Mouse (Mus musculus) midbrain, embryonic 16.5 days (tissue): Measurements from ENCODE around the gene Olfr984. TPM values are rescaled to one million over a fixed set of nuclear protein-coding genes. Genes with fewer than 3 reads are reported as not detected.

Experiments
- ATAC-seq: fragments of 200-750 bp; cut with Nextera tagmentation; 2 replicates; pipeline ENCODE4 v1.8.0; 2017; ENCODE audit warnings: moderate TSS enrichment
- H3K27ac ChIP-seq: fragments of 300-500 bp; sonication (generic); 2 replicates; pipeline ENCODE4 v1.5.1; 2014; ENCODE audit warnings: mild to moderate bottlenecking, low read length, mixed read lengths
- H3K27me3 ChIP-seq: fragments of 300-500 bp; sonication (generic); 2 replicates; pipeline ENCODE4 v1.6.1; 2014; ENCODE audit warnings: low read depth, low read length, mixed read lengths; ENCODE audit not compliant: control insufficient read depth, insufficient read depth
- H3K36me3 ChIP-seq: fragments of 300-500 bp; sonication (generic); 2 replicates; pipeline ENCODE4 v1.6.1; 2014; ENCODE audit warnings: mild to moderate bottlenecking, low read length, moderate library complexity, mixed read lengths; ENCODE audit not compliant: control insufficient read depth, insufficient read depth
- H3K4me1 ChIP-seq: fragments of 300-500 bp; sonication (generic); 2 replicates; pipeline ENCODE4 v1.6.1; 2014; ENCODE audit warnings: mild to moderate bottlenecking, low read length, mixed read lengths; ENCODE audit not compliant: control insufficient read depth, insufficient read depth
- H3K4me2 ChIP-seq: fragments of 300-500 bp; sonication (generic); 2 replicates; pipeline ENCODE4 v1.6.1; 2014; ENCODE audit warnings: mild to moderate bottlenecking, low read length, mixed read lengths
- H3K4me3 ChIP-seq: fragments of 300-500 bp; sonication (generic); 2 replicates; pipeline ENCODE4 v1.5.1; 2014; ENCODE audit warnings: low read depth, mild to moderate bottlenecking, low read length, moderate library complexity, mixed read lengths
- H3K9ac ChIP-seq: fragments of 300-500 bp; sonication (generic); 2 replicates; pipeline ENCODE4 v1.6.1; 2014; ENCODE audit warnings: low read depth, low read length, mixed read lengths
- H3K9me3 ChIP-seq: fragments of 300-500 bp; sonication (generic); replicated peaks from 2 replicates; pipeline ENCODE4 v1.6.1; 2014; ENCODE audit warnings: mild to moderate bottlenecking, low read length, mixed read lengths; ENCODE audit not compliant: control insufficient read depth, poor library complexity, severe bottlenecking
- WGBS: fragments of 180-500 bp; shearing (Covaris S2); extraction: QIAGEN DNeasy Blood & Tissue Kit; methylation state at CpG from one replicate; pipeline ENCODE4 v1.1.7; 2014; 5-methylcytosine and 5-hydroxymethylcytosine counted together
- polyA plus RNA-seq: library from polyadenylated mRNA; unstranded; fragments of >200 nt; fragmentation: Nextera tagmentation; extraction: Ambion mirVana; gene quantifications from 2 replicates; pipeline ENCODE4 v1.2.1, GENCODE M21; 2015

Olfr984 gene
- not detected in 2 replicates for polyA plus RNA-seq

DNA sequence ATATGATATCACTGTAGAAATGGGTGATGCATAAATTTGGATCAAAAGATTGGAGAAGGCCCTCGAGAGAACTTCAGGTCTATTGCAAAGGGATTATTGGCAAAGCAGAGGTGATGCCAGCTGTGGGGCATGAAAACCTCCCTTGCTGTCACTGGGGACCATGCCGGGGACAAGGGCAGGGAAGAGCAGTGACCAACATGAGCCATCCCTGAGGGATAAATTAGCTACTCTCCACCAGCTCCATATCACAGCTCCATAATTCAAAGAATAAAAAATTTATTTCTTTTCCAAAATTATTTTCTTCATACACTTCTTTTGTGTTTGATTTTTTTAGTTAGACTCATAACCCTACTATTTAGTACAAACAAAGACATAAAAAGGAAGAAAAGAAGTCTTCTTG, at the start of gene Olfr984:
Gene Olfr984 (minus strand): TSS at position 101 of the 400 bp plus-strand sequence.
- Histone ChIP-seq H3K4me2 (no peak within 1 kb of the TSS), H3K9ac (no peak within 1 kb of the TSS), H3K27me3 (no peaks in the 10 kb centered on the region), H3K4me3 (no peak within 1 kb of the TSS), H3K36me3 (no peaks in the 10 kb centered on the region), H3K4me1 (no peaks in the 10 kb centered on the region), H3K9me3 (no peaks in the 10 kb centered on the region), H3K27ac (no peak within 1 kb of the TSS)
- no peak for ATAC-seq
- 89% methylated on average over 2 of the region's 2 CpGs for WGBS

DNA sequence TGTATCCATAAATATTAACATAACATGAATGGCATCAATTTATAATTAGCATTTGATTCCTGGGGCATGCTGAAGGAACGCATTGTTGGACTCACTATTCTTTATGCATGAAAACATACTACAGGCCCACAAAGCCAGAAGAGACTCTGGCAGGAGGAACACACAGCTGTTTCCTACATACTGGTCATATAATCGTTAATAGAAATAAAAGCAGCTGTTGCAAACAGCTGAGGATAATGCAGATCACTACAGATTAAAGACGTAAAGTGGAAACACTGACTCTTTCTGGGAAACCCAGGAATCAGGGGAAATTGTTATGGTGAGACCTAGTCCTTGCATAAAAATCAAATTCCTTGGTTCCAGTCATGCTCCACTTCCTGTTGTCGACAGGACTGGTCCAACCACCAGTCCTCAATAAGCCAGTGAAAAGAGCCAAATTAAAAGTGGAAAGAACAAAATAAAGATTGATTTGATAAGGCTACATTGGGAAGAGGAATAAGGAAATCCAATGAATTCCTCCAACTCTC, 41.2 kb upstream of the Olfr984 start:
- H3K4me2 ChIP-seq: no peak overlapping the region
- H3K27me3 ChIP-seq: no peaks in the 10 kb centered on the region
- no peaks in the 10 kb centered on the region for H3K4me1 ChIP-seq
- no peak overlapping the region for H3K27ac ChIP-seq
- H3K36me3 ChIP-seq: no peaks in the 10 kb centered on the region
- ATAC-seq: no peak
- 73% methylated on average over 4 of the region's 4 CpGs for WGBS
- no peaks in the 10 kb centered on the region for H3K9me3 ChIP-seq
- no peak overlapping the region for H3K4me3 ChIP-seq
- no peak overlapping the region for H3K9ac ChIP-seq

DNA sequence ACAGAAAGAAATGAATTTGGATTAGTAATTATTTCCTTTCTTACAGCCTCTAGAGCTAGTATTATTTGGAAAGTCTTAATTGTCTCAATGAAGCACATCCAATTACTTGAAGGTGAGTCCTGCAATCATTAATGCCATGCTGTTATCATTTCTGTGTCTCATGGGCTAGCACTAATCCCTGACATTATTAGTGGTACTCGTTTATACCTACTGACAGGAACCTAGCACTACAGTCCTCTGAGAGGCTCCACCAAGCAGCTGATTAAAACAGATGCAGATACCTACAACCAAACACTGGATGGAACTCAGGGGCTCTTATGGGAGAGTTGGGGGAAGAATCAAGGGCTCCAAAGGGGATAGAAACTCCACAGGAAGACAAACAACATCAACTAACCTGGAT, 27.5 kb upstream of the Olfr984 start:
- no peak overlapping the region for H3K9ac ChIP-seq
- no peak overlapping the region for H3K27ac ChIP-seq
- WGBS: 45% methylated on average over 1 of the region's 1 CpGs
- no peak for ATAC-seq
- H3K9me3 ChIP-seq: no peaks in the 10 kb centered on the region
- H3K36me3 ChIP-seq: no peaks in the 10 kb centered on the region
- H3K4me3 ChIP-seq: no peak overlapping the region
- H3K27me3 ChIP-seq: no peaks in the 10 kb centered on the region
- H3K4me1 ChIP-seq: no peaks in the 10 kb centered on the region
- no peak overlapping the region for H3K4me2 ChIP-seq

DNA sequence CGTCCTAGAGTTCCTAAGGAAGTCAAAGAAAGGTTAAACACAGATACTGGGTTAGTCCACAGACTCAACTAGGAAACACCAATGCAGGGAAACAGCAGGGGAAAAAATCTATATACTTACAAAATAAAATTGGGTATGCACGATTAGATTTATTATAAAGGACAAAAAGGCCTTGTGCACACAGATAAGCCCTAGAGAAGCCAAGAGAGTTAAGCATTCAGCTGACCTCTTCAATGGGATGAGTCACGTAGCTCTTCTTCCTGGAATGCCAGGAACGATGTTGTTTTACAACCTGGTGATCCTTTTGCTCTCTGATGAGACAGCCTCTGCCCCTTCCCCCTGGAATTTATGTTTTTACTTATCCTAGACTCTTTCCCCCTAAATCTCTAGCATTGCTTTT, 25.5 kb upstream of the Olfr984 start:
- Histone ChIP-seq H3K4me3 (no peak overlapping the region), H3K36me3 (no peaks in the 10 kb centered on the region), H3K27ac (no peak overlapping the region), H3K4me2 (no peak overlapping the region), H3K9me3 (no peaks in the 10 kb centered on the region), H3K9ac (no peak overlapping the region), H3K4me1 (no peaks in the 10 kb centered on the region), H3K27me3 (no peaks in the 10 kb centered on the region)
- ATAC-seq: no peak
- 78% methylated on average over 4 of the region's 4 CpGs for WGBS

DNA sequence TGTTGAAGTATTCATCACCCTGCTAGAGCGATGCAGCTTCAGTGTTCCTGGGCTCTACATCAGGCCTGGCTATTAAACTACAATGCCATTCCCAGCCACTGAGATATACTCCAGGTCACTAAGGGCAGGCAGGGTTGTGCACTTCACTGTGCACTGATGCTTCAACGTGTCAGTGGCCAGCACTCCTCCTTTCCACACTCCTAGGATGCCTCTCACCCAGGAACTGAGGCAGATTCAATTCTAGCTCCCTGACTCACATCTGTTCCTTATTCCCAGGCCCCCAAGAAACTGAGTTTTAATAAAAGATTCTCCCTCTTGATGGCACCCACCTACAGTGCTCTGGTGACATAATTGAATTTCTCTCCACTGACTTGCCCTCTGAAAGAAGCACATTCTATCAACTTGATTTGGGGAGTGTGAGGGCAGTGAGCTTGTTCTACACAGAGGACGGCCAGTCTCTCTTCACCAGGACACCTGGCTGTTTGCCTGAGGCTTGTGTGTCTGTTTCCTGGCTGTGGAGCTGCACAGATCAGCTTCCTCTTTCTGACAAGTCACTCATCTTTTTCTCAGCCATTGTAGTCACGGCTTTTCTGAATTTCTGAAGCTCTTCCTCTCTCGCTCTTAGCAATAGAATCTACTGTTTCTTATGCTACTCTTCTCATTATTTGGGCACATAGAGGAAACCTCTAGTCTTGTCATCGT, 23.1 kb upstream of the Olfr984 start:
- no peak for ATAC-seq
- no peaks in the 10 kb centered on the region for H3K9me3 ChIP-seq
- no peak overlapping the region for H3K27ac ChIP-seq
- no peaks in the 10 kb centered on the region for H3K4me1 ChIP-seq
- H3K36me3 ChIP-seq: no peaks in the 10 kb centered on the region
- H3K27me3 ChIP-seq: no peaks in the 10 kb centered on the region
- no peak overlapping the region for H3K9ac ChIP-seq
- no peak overlapping the region for H3K4me2 ChIP-seq
- 88% methylated on average over 6 of the region's 6 CpGs for WGBS
- no peak overlapping the region for H3K4me3 ChIP-seq

DNA sequence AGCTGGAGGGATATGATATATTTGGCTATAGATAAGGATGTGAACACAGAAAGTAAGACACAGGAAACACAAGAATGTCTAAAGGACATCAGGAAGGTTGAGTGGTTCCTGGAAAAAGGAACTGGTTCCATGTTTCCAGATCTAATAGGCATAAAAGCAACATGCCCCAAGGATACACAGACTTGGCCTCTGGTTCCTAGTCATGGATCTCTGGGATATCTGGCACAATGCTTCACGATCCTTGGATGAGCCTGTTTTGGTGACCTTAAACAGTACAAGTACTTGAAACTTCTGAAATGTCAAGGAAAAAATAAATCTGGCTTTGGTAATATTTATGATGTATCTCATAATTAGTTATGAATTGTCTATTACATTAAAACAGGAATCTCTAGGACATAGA, 16.6 kb upstream of the Olfr984 start:
- 97% methylated on average over 1 of the region's 1 CpGs for WGBS
- no peaks in the 10 kb centered on the region for H3K36me3 ChIP-seq
- ATAC-seq: no peak

DNA sequence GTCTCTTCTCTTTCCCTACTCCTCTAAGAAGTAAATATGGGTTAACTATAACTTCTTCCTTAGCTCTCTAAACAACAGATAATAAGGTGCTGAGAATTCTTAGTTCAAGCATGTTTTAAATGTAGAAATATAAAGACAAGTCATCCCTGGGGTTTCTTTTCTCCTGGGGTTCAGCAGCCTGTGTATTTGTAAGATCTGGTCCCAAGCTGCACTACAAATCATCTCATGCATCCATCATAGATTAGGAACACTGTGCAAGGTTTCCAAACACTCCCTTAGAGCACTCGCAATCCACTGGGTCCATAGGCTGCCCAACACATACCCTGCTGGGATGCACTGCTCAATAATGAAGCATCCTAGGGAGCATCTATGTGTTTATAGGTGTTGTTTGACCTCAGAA, 16.1 kb upstream of the Olfr984 start, which contains the start of gene Olfr985:
Gene Olfr985 (minus strand): TSS at position 101 of the 400 bp plus-strand sequence.
- Histone ChIP-seq H3K9ac (no peak within 1 kb of the TSS), H3K36me3 (no peaks in the 10 kb centered on the region), H3K27me3 (no peaks in the 10 kb centered on the region), H3K9me3 (no peaks in the 10 kb centered on the region), H3K4me3 (no peak within 1 kb of the TSS), H3K4me1 (no peaks in the 10 kb centered on the region), H3K4me2 (no peak within 1 kb of the TSS), H3K27ac (no peak within 1 kb of the TSS)
- WGBS: 97% methylated on average over 1 of the region's 1 CpGs
- ATAC-seq: no peak

More for the DNA sequence above, 16.6 kb upstream of the Olfr984 start:
- Histone ChIP-seq H3K4me1 (no peaks in the 10 kb centered on the region), H3K9ac (no peak overlapping the region), H3K4me2 (no peak overlapping the region), H3K27me3 (no peaks in the 10 kb centered on the region), H3K4me3 (no peak overlapping the region), H3K9me3 (no peaks in the 10 kb centered on the region), H3K27ac (no peak overlapping the region)

DNA sequence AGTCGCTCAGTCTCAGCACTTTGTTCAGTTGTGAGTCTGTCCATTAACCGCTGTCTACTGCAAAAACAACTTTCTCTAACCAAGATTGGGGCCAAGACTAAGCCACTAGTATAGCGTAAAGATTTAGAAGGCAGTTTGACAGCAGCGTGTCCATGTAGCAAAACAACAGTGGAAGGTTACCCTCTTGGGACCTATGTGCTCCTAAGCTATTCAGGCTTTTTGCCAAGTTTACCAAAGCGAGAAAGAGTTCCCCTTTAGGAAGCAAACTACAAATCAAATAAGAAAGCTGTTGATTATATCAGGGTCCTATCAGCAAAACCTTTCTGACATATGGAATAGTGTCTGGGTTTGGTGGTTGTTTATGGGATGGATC, 3.3 kb upstream of the Olfr984 start:
- no peaks in the 10 kb centered on the region for H3K9me3 ChIP-seq
- WGBS: 74% methylated on average over 5 of the region's 5 CpGs

DNA sequence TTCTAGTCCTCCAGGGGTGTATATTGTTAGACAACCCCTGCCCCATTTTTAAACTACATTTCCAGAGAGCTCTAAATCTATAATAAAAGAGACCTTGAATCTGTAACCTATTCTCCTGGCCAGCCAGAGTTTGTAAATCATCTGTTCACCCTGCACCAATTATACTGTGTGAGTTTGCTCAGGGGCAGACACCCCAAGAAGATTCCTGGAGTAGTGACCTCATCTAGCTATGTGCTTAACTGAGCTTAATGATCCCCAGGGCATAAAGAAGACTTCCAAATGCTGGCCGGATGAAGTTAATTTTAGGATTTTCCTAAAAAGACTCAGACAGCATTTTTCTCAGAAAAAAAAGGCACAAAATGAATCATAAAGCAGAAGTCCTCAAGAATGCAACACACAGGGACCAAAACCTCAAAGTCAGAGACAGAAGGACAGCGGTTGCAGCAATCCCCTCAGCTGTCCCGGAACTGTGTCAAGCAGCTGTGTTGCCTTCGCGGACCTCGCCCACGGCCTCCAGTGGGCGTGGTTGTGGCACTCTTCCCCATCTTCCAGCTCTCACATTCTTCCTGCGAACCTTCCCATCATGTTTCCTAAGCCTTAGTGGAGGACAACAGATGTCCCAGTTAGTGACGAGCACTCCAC, 2.8 kb upstream of the Olfr984 start:
- Histone ChIP-seq H3K4me2 (no peak overlapping the region), H3K27ac (no peak overlapping the region), H3K9ac (no peak overlapping the region), H3K9me3 (no peaks in the 10 kb centered on the region), H3K4me1 (no peaks in the 10 kb centered on the region), H3K27me3 (no peaks in the 10 kb centered on the region), H3K36me3 (no peaks in the 10 kb centered on the region), H3K4me3 (no peak overlapping the region)
- whole genome bisulfite sequencing: 76% methylated on average over 10 of the region's 10 CpGs
- ATAC-seq: no peak

More for the DNA sequence above, 3.3 kb upstream of the Olfr984 start:
- Histone ChIP-seq H3K4me3 (no peak overlapping the region), H3K27ac (no peak overlapping the region), H3K36me3 (no peaks in the 10 kb centered on the region), H3K4me2 (no peak overlapping the region), H3K9ac (no peak overlapping the region), H3K27me3 (no peaks in the 10 kb centered on the region), H3K4me1 (no peaks in the 10 kb centered on the region)
- no peak for ATAC-seq
